Mouse (Mus musculus): ENCODE results near the gene Flrt2.

GRCm38 (mm10) chr12:95734075-95734474, 42.0 kb downstream of the Flrt2 start:
- no peak for TF ChIP-seq CTCF (IDR thresholded peaks at IDR 0.05; ENCODE audit: control insufficient read depth, insufficient read depth, insufficient read length)
- TF ChIP-seq CEBPB (IDR thresholded peaks at IDR 0.05; ENCODE audit: low read depth) = no peak
- TF ChIP-seq MYOG (IDR thresholded peaks at IDR 0.05; ENCODE audit: control insufficient read depth, extremely low read depth, insufficient read length) = no peak
- no peak for TF ChIP-seq MAX (IDR thresholded peaks at IDR 0.05)
- TF ChIP-seq USF1 (IDR thresholded peaks at IDR 0.05; ENCODE audit: low read depth) = no peak
- TF ChIP-seq MYOD1 (IDR thresholded peaks at IDR 0.05; ENCODE audit: control insufficient read depth, insufficient read length, low read depth) = peak; percentile 72
- TF ChIP-seq FOSL1 (IDR thresholded peaks at IDR 0.05; ENCODE audit: insufficient read depth, low read length, poor library complexity, severe bottlenecking) = no peak
